Mouse (Mus musculus) cerebellum, adult 2 months (tissue): ENCODE results near the gene Tmco3. TPM values are rescaled to one million over a fixed set of nuclear protein-coding genes. Genes with fewer than 3 reads are reported as not detected.

ENCODE experiments used
- DNase-seq, 2 experiments: peaks; one replicate each; pipeline ENCODE4 v3.0.0; 2021
- H3K27ac ChIP-seq: fragments of 200-500 bp; 2 replicates; pipeline ENCODE4 v1.5.1; 2012; ENCODE audit warnings: low read length, control low read depth, inconsistent platforms; ENCODE audit not compliant: insufficient read depth
- H3K27me3 ChIP-seq: fragments of 200-500 bp; 2 replicates; pipeline ENCODE4 v1.6.1; 2012; ENCODE audit warnings: inconsistent platforms, mild to moderate bottlenecking, low read length, moderate library complexity; ENCODE audit not compliant: control insufficient read depth, insufficient read depth
- H3K4me1 ChIP-seq: fragments of 200-500 bp; 2 replicates; pipeline ENCODE4 v1.6.1; 2011; ENCODE audit warnings: low read length; ENCODE audit not compliant: control insufficient read depth, insufficient read depth
- H3K4me3 ChIP-seq: fragments of 200-500 bp; replicated peaks from 2 replicates; pipeline ENCODE3; 2011; ENCODE audit warnings: mild to moderate bottlenecking, low read depth, low read length, control low read depth; ENCODE audit not compliant: insufficient read depth
- CTCF ChIP-seq: fragments of 200-500 bp; IDR thresholded peaks from 2 replicates; pipeline ENCODE4 v1.5.1; 2011; ENCODE audit warnings: low read depth, mild to moderate bottlenecking, control low read depth, low read length, moderate library complexity, borderline replicate concordance; ENCODE audit not compliant: insufficient read depth
- POLR2A ChIP-seq: fragments of 200-500 bp; IDR thresholded peaks from 2 replicates; pipeline ENCODE4 v1.6.1; 2011; ENCODE audit warnings: low read length, control low read depth, borderline replicate concordance; ENCODE audit not compliant: insufficient read depth
- WGBS: fragments of 180-500 bp; shearing (Covaris S2); methylation state at CpG from one replicate; pipeline ENCODE4 v1.1.7; 2018; 5-methylcytosine and 5-hydroxymethylcytosine counted together
- polyA plus RNA-seq: library from polyadenylated mRNA; depleted of rRNA; stranded (reverse); fragments of >200 nt; gene quantifications from 2 replicates; pipeline ENCODE4 v1.2.3, GENCODE M21; 2012

The Tmco3 gene
- polyA plus RNA-seq, 1 experiment: 55.2 TPM

DNA sequence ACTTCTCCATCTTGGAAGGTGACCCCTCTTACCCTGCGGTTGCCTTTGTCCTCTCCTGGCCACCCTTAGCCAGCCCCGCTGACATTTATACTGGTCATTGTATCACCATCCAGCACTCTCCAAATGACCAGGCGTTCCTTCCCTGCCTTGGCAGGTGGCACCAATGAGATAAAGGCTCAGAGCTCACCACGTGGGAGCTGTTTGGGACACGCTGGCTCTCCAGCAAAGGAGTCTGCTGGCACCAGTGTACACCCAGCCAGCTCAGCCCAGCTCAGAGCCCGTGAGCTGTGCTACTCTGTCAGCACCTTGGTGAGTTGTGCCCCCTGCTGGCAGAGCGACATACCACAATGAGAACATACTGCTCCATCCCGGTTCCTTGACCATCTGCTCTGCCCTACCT lies 34.0 kb upstream of the Tmco3 start, which contains the start of gene Adprhl1:
Gene Adprhl1, minus strand, starts transcription at position 144 of the 400 bp plus-strand sequence.
- no peak within 1 kb of the TSS for H3K27ac ChIP-seq
- H3K4me3 ChIP-seq: no peak within 1 kb of the TSS
- peaks cover 6% of the 10 kb centered on the region; the same call in 1 of the 2 replicates for H3K4me1 ChIP-seq
- DNase-seq: peak; percentile 62 to 70
- TF ChIP-seq CTCF: peak; percentile 63
- no peak for TF ChIP-seq POLR2A
- WGBS: 20% methylated on average over 8 of the region's 8 CpGs
- no peaks in the 10 kb centered on the region for H3K27me3 ChIP-seq

DNA sequence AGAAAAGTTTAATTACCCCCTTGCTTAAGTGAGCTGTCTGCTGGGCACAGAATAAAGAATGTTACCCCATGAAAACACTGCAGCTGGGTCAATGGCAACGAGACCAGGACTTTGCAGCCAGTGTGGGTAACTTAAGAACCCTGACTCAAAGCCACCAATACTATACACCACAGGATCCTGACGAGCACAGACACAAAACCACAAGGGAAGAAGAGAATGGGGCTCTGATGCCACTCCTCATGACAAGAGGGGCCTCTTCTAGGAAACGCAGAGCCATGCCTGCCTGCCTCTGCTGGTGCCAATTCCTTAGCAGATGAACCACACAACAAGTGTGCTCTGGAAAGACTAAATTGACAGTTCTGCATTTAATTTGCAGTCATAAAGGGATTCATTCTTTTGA lies 24.6 kb upstream of the Tmco3 start:
- no peak overlapping the region for H3K27ac ChIP-seq
- DNase-seq: no peak
- TF ChIP-seq POLR2A (no peak), CTCF (no peak)
- H3K27me3 ChIP-seq: no peaks in the 10 kb centered on the region
- no peak overlapping the region for H3K4me3 ChIP-seq
- WGBS: 56% methylated on average over 3 of the region's 3 CpGs
- no peaks in the 10 kb centered on the region for H3K4me1 ChIP-seq

DNA sequence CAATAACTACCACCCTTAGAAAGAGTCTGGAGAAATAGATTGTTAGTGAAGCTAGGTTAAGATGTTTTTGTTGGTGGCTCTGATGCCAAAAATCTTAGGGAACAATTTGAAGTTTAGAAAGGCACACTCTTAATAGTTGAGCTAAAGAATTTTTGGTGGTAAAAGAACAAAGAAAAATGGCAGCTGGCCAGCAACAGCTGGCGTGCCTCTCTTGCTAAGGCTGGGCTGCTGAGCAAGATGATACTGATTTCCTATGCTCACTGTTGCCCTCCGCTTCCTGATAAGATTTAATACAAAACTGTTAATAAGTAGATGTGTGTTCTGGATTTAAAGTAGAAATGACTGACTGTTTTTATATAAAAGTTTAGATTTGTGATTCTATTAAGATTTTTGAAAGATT lies 20.4 kb upstream of the Tmco3 start:
- WGBS: 51% methylated on average over 2 of the region's 2 CpGs
- Histone ChIP-seq H3K27ac (no peak overlapping the region), H3K4me3 (no peak overlapping the region), H3K27me3 (no peaks in the 10 kb centered on the region), H3K4me1 (no peaks in the 10 kb centered on the region)
- TF ChIP-seq CTCF (no peak), POLR2A (no peak)
- DNase-seq: no peak

DNA sequence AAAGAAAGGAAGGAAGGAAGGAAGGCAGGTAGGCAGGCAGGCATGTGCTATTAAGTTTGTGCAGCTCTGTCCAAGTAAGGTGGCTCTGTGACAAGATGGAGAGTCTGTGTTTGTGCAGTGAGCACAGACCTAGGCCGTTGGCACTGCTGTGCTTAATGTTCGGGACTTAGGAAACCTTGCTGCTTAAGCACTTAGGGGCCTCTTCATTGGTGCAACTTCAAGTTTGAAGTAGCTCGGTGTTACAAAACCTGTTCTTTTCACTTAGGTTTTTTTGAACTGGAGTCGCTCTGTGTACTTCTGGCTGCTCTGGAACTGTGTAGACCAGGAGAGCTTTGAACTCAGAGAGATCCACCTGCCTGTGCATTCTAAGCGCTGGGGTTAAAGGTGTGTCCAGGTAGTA lies 15.2 kb upstream of the Tmco3 start:
- DNase-seq: no peak
- no peak overlapping the region for H3K27ac ChIP-seq
- 91% methylated on average over 5 of the region's 5 CpGs for WGBS
- no peaks in the 10 kb centered on the region for H3K4me1 ChIP-seq
- TF ChIP-seq POLR2A (no peak), CTCF (no peak)
- no peak overlapping the region for H3K4me3 ChIP-seq
- H3K27me3 ChIP-seq: no peaks in the 10 kb centered on the region

DNA sequence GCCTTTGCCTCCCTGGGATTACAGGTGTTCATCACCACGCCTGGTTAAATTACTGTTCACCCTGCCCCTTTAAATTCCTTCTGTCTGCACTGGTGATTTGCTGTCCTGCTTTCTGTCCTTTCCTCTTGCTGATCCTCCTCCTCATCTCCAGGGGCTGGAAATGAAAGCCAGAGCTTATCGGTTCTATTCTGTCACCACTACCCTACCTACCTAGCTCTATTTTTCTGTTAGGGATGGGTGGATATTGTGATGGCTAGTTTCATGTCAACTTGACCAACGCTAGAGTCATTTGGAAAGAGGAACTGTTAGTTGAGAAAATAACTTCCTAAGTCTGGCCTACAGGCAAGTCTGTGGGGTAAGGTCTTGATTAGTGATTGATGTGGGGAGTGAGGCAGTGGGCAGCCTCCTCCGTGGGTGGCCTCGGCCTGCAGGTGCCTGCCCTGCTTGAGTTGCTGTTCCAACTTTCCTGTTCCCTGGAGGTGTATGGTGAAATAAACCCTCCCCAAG lies 11.0 kb upstream of the Tmco3 start:
- WGBS: 92% methylated on average over 5 of the region's 5 CpGs
- no peaks in the 10 kb centered on the region for H3K4me1 ChIP-seq
- TF ChIP-seq CTCF: no peak
- no peak for TF ChIP-seq POLR2A

DNA sequence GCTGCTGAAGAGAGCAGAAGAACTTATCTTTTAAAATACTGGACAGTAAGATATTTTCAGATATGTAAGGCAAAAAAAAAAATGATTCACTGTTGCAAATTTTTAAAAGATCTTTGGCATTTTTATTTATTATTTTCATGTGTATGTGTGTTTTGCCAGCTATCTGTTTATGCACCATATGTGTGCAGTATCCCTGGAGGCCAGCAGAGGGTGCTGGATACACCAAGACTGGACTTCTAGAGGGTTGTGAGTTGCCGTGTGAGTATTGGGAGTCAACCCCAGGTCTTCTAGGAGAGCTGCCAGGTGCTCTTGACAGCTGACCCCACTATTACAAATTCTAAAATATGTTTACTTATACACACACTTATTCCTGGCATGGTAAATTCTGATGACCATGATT lies 4.8 kb upstream of the Tmco3 start:
- H3K4me1 ChIP-seq: no peaks in the 10 kb centered on the region
- H3K27me3 ChIP-seq: no peaks in the 10 kb centered on the region
- TF ChIP-seq POLR2A (no peak), CTCF (peak; percentile 19; the same call in 1 of the 2 replicates)
- no peak overlapping the region for H3K4me3 ChIP-seq
- DNase-seq: no peak
- 66% methylated on average over 1 of the region's 1 CpGs for WGBS
- no peak overlapping the region for H3K27ac ChIP-seq

More for the DNA sequence above, 11.0 kb upstream of the Tmco3 start:
- H3K27ac ChIP-seq: no peak overlapping the region
- no peaks in the 10 kb centered on the region for H3K27me3 ChIP-seq
- no peak for DNase-seq
- H3K4me3 ChIP-seq: no peak overlapping the region

DNA sequence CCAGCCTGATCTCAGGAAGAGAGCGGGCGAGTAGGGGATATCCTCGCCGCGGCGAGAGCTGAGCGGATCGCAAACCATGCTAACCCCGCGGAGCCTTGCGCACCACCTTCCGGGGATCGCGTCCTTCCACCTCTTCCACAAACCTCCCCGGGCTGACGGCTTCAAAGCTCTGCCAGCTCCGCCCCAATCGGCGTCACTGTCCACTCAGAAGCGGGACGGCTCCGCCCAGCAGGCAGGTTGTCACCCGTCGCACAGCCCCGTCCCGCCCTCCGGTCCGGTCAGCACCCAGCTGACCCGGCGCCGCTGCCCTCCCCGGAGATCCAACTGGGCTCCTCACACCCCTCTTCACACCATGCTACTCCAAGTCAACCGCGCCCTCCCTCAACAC lies 692 bp upstream of the Tmco3 start:
- Histone ChIP-seq H3K27me3 (no peaks in the 10 kb centered on the region), H3K4me1 (no peaks in the 10 kb centered on the region), H3K4me3 (peak overlapping the region; percentile 91), H3K27ac (peak overlapping the region; percentile 99)
- WGBS: under 1% methylated on average over 34 of the region's 34 CpGs
- TF ChIP-seq CTCF: no peak
- no peak for TF ChIP-seq POLR2A
- DNase-seq: peak in 1 of 2 experiments; percentile 94

DNA sequence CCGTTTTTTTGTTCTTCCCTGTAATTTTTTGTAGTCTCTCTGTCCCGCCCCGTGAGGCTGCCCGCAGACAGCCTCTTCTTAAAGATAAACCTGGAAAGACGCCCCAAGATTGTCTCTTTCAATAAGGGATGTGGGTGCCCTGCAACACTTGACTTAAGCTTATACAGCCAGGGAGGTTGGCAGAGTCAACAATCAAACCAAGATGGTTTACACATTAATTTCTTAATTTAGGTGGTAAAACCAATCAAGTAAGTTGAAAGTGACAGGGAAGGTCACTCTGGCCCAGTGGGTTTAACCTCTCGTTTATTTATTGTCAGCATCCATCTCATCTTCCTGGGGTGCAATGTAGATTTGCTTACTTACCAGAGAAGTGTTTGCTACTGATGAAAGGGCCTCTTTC lies 656 bp downstream of the Tmco3 start:
- WGBS: 2% methylated on average over 6 of the region's 6 CpGs
- no peak for TF ChIP-seq CTCF
- TF ChIP-seq POLR2A: no peak
- Histone ChIP-seq H3K27ac (no peak overlapping the region), H3K27me3 (no peaks in the 10 kb centered on the region), H3K4me1 (no peaks in the 10 kb centered on the region), H3K4me3 (peak overlapping the region; percentile 91)
- DNase-seq: no peak
